Mouse (Mus musculus): ENCODE data around the gene Stxbp6. TPM values are rescaled to one million over a fixed set of nuclear protein-coding genes. Genes with fewer than 3 reads are reported as not detected.

Gene Stxbp6
- polyA plus RNA-seq, 1 experiment from 2014 or later, result 21.4 TPM

- no peak for DNase-seq (ENCODE audit: low spot score)
- Histone ChIP-seq H3K4me2 (replicated peaks) (no peak overlapping the region), H3K36me3 (replicated peaks; ENCODE audit: control insufficient read depth, insufficient read depth) (no peaks in the 10 kb centered on the region), H3K9ac (no peak overlapping the region), H3K9me3 (ENCODE audit: control insufficient read depth, low read length) (no peaks in the 10 kb centered on the region), H3K27ac (no peak overlapping the region), H3K4me1 (replicated peaks; ENCODE audit: control insufficient read depth, insufficient read depth, low read length) (no peaks in the 10 kb centered on the region), H3K4me3 (replicated peaks; ENCODE audit: low read length) (no peak overlapping the region), H3K27me3 (ENCODE audit: control insufficient read depth, insufficient read depth, low read length) (no peaks in the 10 kb centered on the region)
- ATAC-seq (ENCODE audit: low FRiP score), result no peak
- 25% methylated on average over 3 of the region's 3 CpGs for WGBS
These were observed 187.7 kb downstream of the Stxbp6 start for GRCm38 (mm10) chr12:44886826-44887225.

DNA sequence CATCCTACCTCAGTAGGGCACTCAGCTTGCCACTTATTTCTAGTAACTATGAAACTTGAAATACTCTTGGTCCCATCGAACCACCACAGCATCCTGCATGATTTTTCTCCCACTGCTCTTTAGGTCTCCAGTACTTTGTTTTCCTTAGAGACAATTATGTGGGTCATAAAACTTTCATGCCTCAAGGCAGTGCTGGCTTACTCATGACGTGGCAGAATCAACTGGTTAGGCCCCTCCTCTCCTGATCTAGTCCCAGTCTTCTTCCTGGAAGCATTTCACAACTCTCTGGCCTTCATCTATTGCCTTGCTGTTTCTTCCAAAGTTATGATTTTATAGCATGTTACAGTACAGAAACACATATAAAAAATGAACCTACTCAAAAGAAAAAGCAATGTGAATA, 201.8 kb downstream of the Stxbp6 start:
- no peaks in the 10 kb centered on the region for H3K4me1 ChIP-seq (replicated peaks; ENCODE audit: control insufficient read depth, insufficient read depth, low read length)
- WGBS, result 87% methylated on average over 2 of the region's 2 CpGs

GRCm38 (mm10) chr12:44865442-44865841, 209.1 kb downstream of the Stxbp6 start:
- 89% methylated on average over 3 of the region's 3 CpGs for WGBS
- Histone ChIP-seq H3K36me3 (replicated peaks; ENCODE audit: control insufficient read depth, insufficient read depth) (no peaks in the 10 kb centered on the region), H3K27ac (no peak overlapping the region), H3K9ac (no peak overlapping the region), H3K9me3 (ENCODE audit: control insufficient read depth, low read length) (no peaks in the 10 kb centered on the region), H3K4me1 (replicated peaks; ENCODE audit: control insufficient read depth, insufficient read depth, low read length) (no peaks in the 10 kb centered on the region), H3K27me3 (ENCODE audit: control insufficient read depth, insufficient read depth, low read length) (no peaks in the 10 kb centered on the region), H3K4me3 (replicated peaks; ENCODE audit: low read length) (no peak overlapping the region), H3K4me2 (replicated peaks) (no peak overlapping the region)
- no peak for ATAC-seq (ENCODE audit: low FRiP score)
- DNase-seq (ENCODE audit: low spot score), result no peak

More for the DNA sequence above, 201.8 kb downstream of the Stxbp6 start:
- ATAC-seq (ENCODE audit: low FRiP score) (no peak), DNase-seq (ENCODE audit: low spot score) (no peak)
- no peaks in the 10 kb centered on the region for H3K27me3 ChIP-seq (ENCODE audit: control insufficient read depth, insufficient read depth, low read length)
- no peak overlapping the region for H3K4me3 ChIP-seq (replicated peaks; ENCODE audit: low read length)
- H3K4me2 ChIP-seq (replicated peaks), result no peak overlapping the region
- no peaks in the 10 kb centered on the region for H3K36me3 ChIP-seq (replicated peaks; ENCODE audit: control insufficient read depth, insufficient read depth)
- no peak overlapping the region for H3K27ac ChIP-seq
- H3K9me3 ChIP-seq (ENCODE audit: control insufficient read depth, low read length), result no peaks in the 10 kb centered on the region
- no peak overlapping the region for H3K9ac ChIP-seq

DNA sequence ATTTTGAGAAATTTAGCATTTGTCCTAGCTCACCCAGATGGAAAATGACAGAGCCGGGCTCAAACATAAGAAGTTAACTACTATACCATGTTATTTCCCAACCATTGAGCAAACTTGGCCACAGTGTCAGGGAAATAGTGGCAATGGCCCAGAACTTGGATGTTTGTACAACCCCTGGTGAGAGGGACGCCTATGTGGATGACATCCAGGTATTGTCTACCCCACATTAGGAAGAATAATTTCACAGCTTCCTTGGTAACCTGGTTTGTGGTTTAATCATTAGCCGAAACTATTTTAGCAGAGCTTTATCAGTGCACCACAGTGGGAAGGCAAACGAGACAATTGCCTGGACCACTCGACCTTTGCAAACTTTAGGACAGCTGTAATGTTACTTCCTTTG, 215.1 kb downstream of the Stxbp6 start:
- Histone ChIP-seq H3K4me2 (replicated peaks) (no peak overlapping the region), H3K9ac (no peak overlapping the region), H3K36me3 (replicated peaks; ENCODE audit: control insufficient read depth, insufficient read depth) (no peaks in the 10 kb centered on the region), H3K27ac (no peak overlapping the region), H3K4me3 (replicated peaks; ENCODE audit: low read length) (no peak overlapping the region), H3K4me1 (replicated peaks; ENCODE audit: control insufficient read depth, insufficient read depth, low read length) (no peaks in the 10 kb centered on the region), H3K9me3 (ENCODE audit: control insufficient read depth, low read length) (no peaks in the 10 kb centered on the region), H3K27me3 (ENCODE audit: control insufficient read depth, insufficient read depth, low read length) (no peaks in the 10 kb centered on the region)
- no peak for DNase-seq (ENCODE audit: low spot score)
- ATAC-seq (ENCODE audit: low FRiP score), result no peak
- WGBS, result 56% methylated on average over 5 of the region's 5 CpGs

- Histone ChIP-seq H3K36me3 (replicated peaks; ENCODE audit: control insufficient read depth, insufficient read depth) (no peaks in the 10 kb centered on the region), H3K27me3 (ENCODE audit: control insufficient read depth, insufficient read depth, low read length) (no peaks in the 10 kb centered on the region), H3K4me2 (replicated peaks) (no peak overlapping the region), H3K4me1 (replicated peaks; ENCODE audit: control insufficient read depth, insufficient read depth, low read length) (no peaks in the 10 kb centered on the region), H3K9me3 (ENCODE audit: control insufficient read depth, low read length) (no peaks in the 10 kb centered on the region), H3K27ac (no peak overlapping the region), H3K4me3 (replicated peaks; ENCODE audit: low read length) (no peak overlapping the region), H3K9ac (no peak overlapping the region)
- ATAC-seq (ENCODE audit: low FRiP score) (0 out of 2 replicates have a peak, but pooled peaks have one; percentile 54), DNase-seq (ENCODE audit: low spot score) (peak; percentile 46)
- 43% methylated on average over 4 of the region's 4 CpGs for WGBS
These were observed 216.2 kb downstream of the Stxbp6 start for GRCm38 (mm10) chr12:44858110-44858885.

GRCm38 (mm10) chr12:44852024-44852423, 222.5 kb downstream of the Stxbp6 start:
- no peaks in the 10 kb centered on the region for H3K4me1 ChIP-seq (replicated peaks; ENCODE audit: control insufficient read depth, insufficient read depth, low read length)
- no peak overlapping the region for H3K27ac ChIP-seq
- H3K27me3 ChIP-seq (ENCODE audit: control insufficient read depth, insufficient read depth, low read length), result no peaks in the 10 kb centered on the region
- H3K4me2 ChIP-seq (replicated peaks), result no peak overlapping the region
- no peaks in the 10 kb centered on the region for H3K36me3 ChIP-seq (replicated peaks; ENCODE audit: control insufficient read depth, insufficient read depth)
- no peak overlapping the region for H3K9ac ChIP-seq
- H3K4me3 ChIP-seq (replicated peaks; ENCODE audit: low read length), result no peak overlapping the region
- no peaks in the 10 kb centered on the region for H3K9me3 ChIP-seq (ENCODE audit: control insufficient read depth, low read length)
- ATAC-seq (ENCODE audit: low FRiP score), result no peak
- WGBS, result 74% methylated on average over 1 of the region's 1 CpGs
- no peak for DNase-seq (ENCODE audit: low spot score)

GRCm38 (mm10) chr12:44850516-44850915, 224.0 kb downstream of the Stxbp6 start:
- H3K36me3 ChIP-seq (replicated peaks; ENCODE audit: control insufficient read depth, insufficient read depth), result no peaks in the 10 kb centered on the region
- H3K9ac ChIP-seq, result no peak overlapping the region
- DNase-seq (ENCODE audit: low spot score) (no peak), ATAC-seq (ENCODE audit: low FRiP score) (no peak)
- 67% methylated on average over 1 of the region's 1 CpGs for WGBS
- no peaks in the 10 kb centered on the region for H3K4me1 ChIP-seq (replicated peaks; ENCODE audit: control insufficient read depth, insufficient read depth, low read length)
- no peak overlapping the region for H3K27ac ChIP-seq
- H3K4me3 ChIP-seq (replicated peaks; ENCODE audit: low read length), result no peak overlapping the region
- H3K27me3 ChIP-seq (ENCODE audit: control insufficient read depth, insufficient read depth, low read length), result no peaks in the 10 kb centered on the region
- H3K9me3 ChIP-seq (ENCODE audit: control insufficient read depth, low read length), result no peaks in the 10 kb centered on the region
- no peak overlapping the region for H3K4me2 ChIP-seq (replicated peaks)

- no peak overlapping the region for H3K4me2 ChIP-seq (replicated peaks)
- H3K9me3 ChIP-seq (ENCODE audit: control insufficient read depth, low read length), result no peaks in the 10 kb centered on the region
- no peak overlapping the region for H3K27ac ChIP-seq
- DNase-seq (ENCODE audit: low spot score), result peak; percentile 67
- 51% methylated on average over 3 of the region's 3 CpGs for WGBS
- no peaks in the 10 kb centered on the region for H3K4me1 ChIP-seq (replicated peaks; ENCODE audit: control insufficient read depth, insufficient read depth, low read length)
- peak; percentile 66 for ATAC-seq (ENCODE audit: low FRiP score)
- no peak overlapping the region for H3K4me3 ChIP-seq (replicated peaks; ENCODE audit: low read length)
- H3K36me3 ChIP-seq (replicated peaks; ENCODE audit: control insufficient read depth, insufficient read depth), result no peaks in the 10 kb centered on the region
- H3K27me3 ChIP-seq (ENCODE audit: control insufficient read depth, insufficient read depth, low read length), result no peaks in the 10 kb centered on the region
- H3K9ac ChIP-seq, result no peak overlapping the region
These were observed 225.9 kb downstream of the Stxbp6 start for GRCm38 (mm10) chr12:44848483-44849221.

DNA sequence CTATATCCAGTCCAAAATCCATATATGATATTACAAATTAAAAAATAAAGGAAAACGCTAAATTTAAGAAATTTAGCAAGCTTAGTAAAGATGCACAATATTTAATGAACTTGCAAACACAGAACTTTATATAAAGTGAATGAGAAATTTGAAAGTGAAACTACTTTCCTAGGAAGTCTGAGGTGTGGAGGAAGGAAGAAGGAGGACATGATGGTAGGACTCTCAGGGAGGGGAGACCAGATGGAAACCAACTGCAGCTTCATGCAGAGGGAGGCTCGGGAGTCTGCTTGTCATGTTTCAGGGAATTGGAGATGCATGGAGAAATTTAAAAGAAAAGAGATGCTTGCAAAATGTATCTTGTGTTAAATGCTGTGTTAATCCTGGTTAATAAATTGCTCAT, 233.9 kb downstream of the Stxbp6 start:
- no peaks in the 10 kb centered on the region for H3K36me3 ChIP-seq (replicated peaks; ENCODE audit: control insufficient read depth, insufficient read depth)
- no peak overlapping the region for H3K4me3 ChIP-seq (replicated peaks; ENCODE audit: low read length)
- ATAC-seq (ENCODE audit: low FRiP score), result no peak
- peak overlapping the region; percentile 72; the same call in 1 of the 2 replicates for H3K27ac ChIP-seq
- H3K27me3 ChIP-seq (ENCODE audit: control insufficient read depth, insufficient read depth, low read length), result no peaks in the 10 kb centered on the region
- no peak for DNase-seq (ENCODE audit: low spot score)
- H3K9ac ChIP-seq, result no peak overlapping the region
- peaks cover 19% of the 10 kb centered on the region for H3K4me1 ChIP-seq (replicated peaks; ENCODE audit: control insufficient read depth, insufficient read depth, low read length)
- 61% methylated on average over 2 of the region's 2 CpGs for WGBS
- no peaks in the 10 kb centered on the region for H3K9me3 ChIP-seq (ENCODE audit: control insufficient read depth, low read length)
- H3K4me2 ChIP-seq (replicated peaks), result no peak overlapping the region

Measured in hindbrain, embryonic 14.5 days (tissue).